Mouse (Mus musculus): ENCODE data around the gene Snx14. TPM values are rescaled to one million over a fixed set of nuclear protein-coding genes. Genes with fewer than 3 reads are reported as not detected.

Snx14 gene
- polyA plus RNA-seq, 1 experiment: 15.8 TPM

DNA sequence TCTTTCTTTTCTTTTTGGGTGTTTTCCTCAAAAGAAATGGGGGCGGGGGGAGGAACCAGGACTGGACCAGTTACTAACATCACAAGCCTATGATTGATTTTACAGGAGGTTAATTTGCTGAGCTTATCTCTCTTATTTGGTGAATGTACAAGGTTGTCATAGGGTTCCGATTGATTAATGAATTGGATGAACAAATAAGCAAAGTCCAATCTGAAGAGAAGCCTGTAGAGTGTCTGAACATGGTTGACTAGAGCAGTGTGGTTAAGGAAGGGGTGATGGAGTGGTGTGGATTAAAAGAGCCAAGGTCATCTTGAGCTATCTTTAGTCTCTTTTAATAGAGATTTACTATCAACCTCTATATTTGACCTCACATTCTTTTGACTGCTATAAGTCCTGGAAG is 94.3 kb downstream of the Snx14 start:
- TF ChIP-seq POLR2A (IDR thresholded peaks at IDR 0.05; ENCODE audit: control insufficient read depth, low read depth, low read length) (no peak), CTCF (IDR thresholded peaks at IDR 0.05; ENCODE audit: control insufficient read depth, insufficient read depth, insufficient replicate concordance, low read depth, low read length) (no peak)
- H3K36me3 ChIP-seq (ENCODE audit: control insufficient read depth, insufficient read depth, low read length): no peaks in the 10 kb centered on the region
- H3K27ac ChIP-seq (ENCODE audit: control insufficient read depth, insufficient read depth, low read depth, low read length): no peak overlapping the region

GRCm38 (mm10) chr9:88342701-88343100 is 96.1 kb downstream of the Snx14 start:
- TF ChIP-seq CTCF (IDR thresholded peaks at IDR 0.05; ENCODE audit: control insufficient read depth, insufficient read depth, insufficient replicate concordance, low read depth, low read length) (no peak), POLR2A (IDR thresholded peaks at IDR 0.05; ENCODE audit: control insufficient read depth, low read depth, low read length) (no peak)
- Histone ChIP-seq H3K36me3 (ENCODE audit: control insufficient read depth, insufficient read depth, low read length) (no peaks in the 10 kb centered on the region), H3K4me1 (ENCODE audit: control insufficient read depth, insufficient read depth, low read length) (peaks cover 3% of the 10 kb centered on the region), H3K27ac (ENCODE audit: control insufficient read depth, insufficient read depth, low read depth, low read length) (no peak overlapping the region), H3K27me3 (ENCODE audit: control insufficient read depth, insufficient read depth, low read length) (no peaks in the 10 kb centered on the region), H3K4me3 (ENCODE audit: control insufficient read depth, low read depth, low read length) (no peak overlapping the region)

More for the DNA sequence above, 94.3 kb downstream of the Snx14 start:
- Histone ChIP-seq H3K4me1 (ENCODE audit: control insufficient read depth, insufficient read depth, low read length) (peaks cover 3% of the 10 kb centered on the region), H3K27me3 (ENCODE audit: control insufficient read depth, insufficient read depth, low read length) (no peaks in the 10 kb centered on the region), H3K4me3 (ENCODE audit: control insufficient read depth, low read depth, low read length) (no peak overlapping the region)

DNA sequence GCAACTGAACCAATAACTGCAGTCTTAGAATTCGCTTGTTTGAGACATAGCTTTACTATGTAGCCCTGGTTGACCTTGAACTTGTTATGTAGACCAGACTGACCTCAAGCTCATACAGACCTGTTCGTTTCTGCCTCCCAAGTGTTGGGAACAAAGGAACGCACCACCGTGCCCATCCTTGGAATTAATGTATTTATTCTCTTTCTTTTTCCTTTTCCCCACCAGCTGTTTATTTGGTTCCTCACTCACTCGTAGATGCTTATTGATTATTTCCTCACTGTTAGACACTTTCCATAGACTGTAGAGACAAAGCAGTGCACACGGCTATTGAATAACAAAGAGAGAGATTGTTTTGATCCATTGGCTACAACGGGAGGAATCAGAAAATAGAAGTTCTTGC is 96.5 kb downstream of the Snx14 start:
- no peak overlapping the region for H3K27ac ChIP-seq (ENCODE audit: control insufficient read depth, insufficient read depth, low read depth, low read length)

GRCm38 (mm10) chr9:88340819-88341218 is 97.9 kb downstream of the Snx14 start:
- H3K36me3 ChIP-seq (ENCODE audit: control insufficient read depth, insufficient read depth, low read length): no peaks in the 10 kb centered on the region
- no peaks in the 10 kb centered on the region for H3K27me3 ChIP-seq (ENCODE audit: control insufficient read depth, insufficient read depth, low read length)
- H3K27ac ChIP-seq (ENCODE audit: control insufficient read depth, insufficient read depth, low read depth, low read length): no peak overlapping the region
- H3K4me3 ChIP-seq (ENCODE audit: control insufficient read depth, low read depth, low read length): no peak overlapping the region
- no peaks in the 10 kb centered on the region for H3K4me1 ChIP-seq (ENCODE audit: control insufficient read depth, insufficient read depth, low read length)
- TF ChIP-seq POLR2A (IDR thresholded peaks at IDR 0.05; ENCODE audit: control insufficient read depth, low read depth, low read length) (no peak), CTCF (IDR thresholded peaks at IDR 0.05; ENCODE audit: control insufficient read depth, insufficient read depth, insufficient replicate concordance, low read depth, low read length) (no peak)

More for the DNA sequence above, 96.5 kb downstream of the Snx14 start:
- no peaks in the 10 kb centered on the region for H3K27me3 ChIP-seq (ENCODE audit: control insufficient read depth, insufficient read depth, low read length)
- peaks cover under 1% of the 10 kb centered on the region for H3K4me1 ChIP-seq (ENCODE audit: control insufficient read depth, insufficient read depth, low read length)
- H3K4me3 ChIP-seq (ENCODE audit: control insufficient read depth, low read depth, low read length): no peak overlapping the region
- H3K36me3 ChIP-seq (ENCODE audit: control insufficient read depth, insufficient read depth, low read length): no peaks in the 10 kb centered on the region
- no peak for TF ChIP-seq POLR2A (IDR thresholded peaks at IDR 0.05; ENCODE audit: control insufficient read depth, low read depth, low read length)
- no peak for TF ChIP-seq CTCF (IDR thresholded peaks at IDR 0.05; ENCODE audit: control insufficient read depth, insufficient read depth, insufficient replicate concordance, low read depth, low read length)

GRCm38 (mm10) chr9:88335839-88336238 is 102.9 kb downstream of the Snx14 start:
- no peaks in the 10 kb centered on the region for H3K36me3 ChIP-seq (ENCODE audit: control insufficient read depth, insufficient read depth, low read length)
- H3K27me3 ChIP-seq (ENCODE audit: control insufficient read depth, insufficient read depth, low read length): no peaks in the 10 kb centered on the region
- TF ChIP-seq CTCF (IDR thresholded peaks at IDR 0.05; ENCODE audit: control insufficient read depth, insufficient read depth, insufficient replicate concordance, low read depth, low read length) (no peak), POLR2A (IDR thresholded peaks at IDR 0.05; ENCODE audit: control insufficient read depth, low read depth, low read length) (no peak)
- no peak overlapping the region for H3K4me3 ChIP-seq (ENCODE audit: control insufficient read depth, low read depth, low read length)
- H3K4me1 ChIP-seq (ENCODE audit: control insufficient read depth, insufficient read depth, low read length): no peaks in the 10 kb centered on the region
- no peak overlapping the region for H3K27ac ChIP-seq (ENCODE audit: control insufficient read depth, insufficient read depth, low read depth, low read length)

DNA sequence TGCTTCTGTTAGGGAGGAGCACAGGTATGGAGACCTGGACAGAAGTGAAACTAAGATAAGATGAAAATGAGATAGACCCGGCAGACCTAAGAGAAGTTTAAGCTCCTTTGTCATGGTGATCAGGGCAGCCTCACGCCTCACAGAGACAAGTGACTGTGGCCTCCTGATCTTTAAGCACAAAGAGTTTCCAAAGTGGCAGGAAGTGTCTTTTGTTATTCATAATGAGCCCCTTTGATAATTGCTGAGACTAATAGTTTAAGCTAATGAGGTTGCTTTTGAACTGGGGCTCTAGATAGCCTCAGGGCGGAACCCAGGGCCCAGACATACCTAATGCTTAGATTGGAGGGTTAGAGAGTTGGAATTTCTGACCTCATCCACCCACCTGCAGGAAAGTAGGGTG is 106.3 kb downstream of the Snx14 start:
- no peaks in the 10 kb centered on the region for H3K36me3 ChIP-seq (ENCODE audit: control insufficient read depth, insufficient read depth, low read length)
- H3K27me3 ChIP-seq (ENCODE audit: control insufficient read depth, insufficient read depth, low read length): no peaks in the 10 kb centered on the region
- H3K4me1 ChIP-seq (ENCODE audit: control insufficient read depth, insufficient read depth, low read length): no peaks in the 10 kb centered on the region; the same call in 1 of the 2 replicates
- no peak overlapping the region for H3K27ac ChIP-seq (ENCODE audit: control insufficient read depth, insufficient read depth, low read depth, low read length)
- H3K4me3 ChIP-seq (ENCODE audit: control insufficient read depth, low read depth, low read length): no peak overlapping the region
- TF ChIP-seq POLR2A (IDR thresholded peaks at IDR 0.05; ENCODE audit: control insufficient read depth, low read depth, low read length): no peak
- no peak for TF ChIP-seq CTCF (IDR thresholded peaks at IDR 0.05; ENCODE audit: control insufficient read depth, insufficient read depth, insufficient replicate concordance, low read depth, low read length)

DNA sequence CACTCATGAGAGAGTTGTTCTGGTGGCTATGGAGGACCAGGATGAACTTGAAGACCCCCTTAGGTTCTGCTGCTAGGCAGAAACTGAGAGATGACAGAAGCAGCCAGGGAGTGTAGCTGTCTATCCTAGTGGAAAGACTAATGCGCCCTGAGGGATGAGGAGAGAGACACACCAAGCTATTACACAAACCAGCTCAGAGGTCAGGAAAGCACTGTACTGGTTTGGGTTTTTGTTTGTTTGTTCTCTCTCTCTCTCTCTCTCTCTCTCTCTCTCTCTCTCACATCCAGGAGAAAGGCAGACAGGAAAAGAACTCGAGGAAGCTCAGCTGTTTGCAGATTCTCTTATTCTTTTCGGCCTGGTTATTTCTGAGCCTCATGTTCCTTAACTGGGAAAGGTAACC is 108.4 kb downstream of the Snx14 start:
- Histone ChIP-seq H3K27me3 (ENCODE audit: control insufficient read depth, insufficient read depth, low read length) (no peaks in the 10 kb centered on the region), H3K4me3 (ENCODE audit: control insufficient read depth, low read depth, low read length) (no peak overlapping the region), H3K4me1 (ENCODE audit: control insufficient read depth, insufficient read depth, low read length) (no peaks in the 10 kb centered on the region; the same call in 1 of the 2 replicates), H3K36me3 (ENCODE audit: control insufficient read depth, insufficient read depth, low read length) (no peaks in the 10 kb centered on the region), H3K27ac (ENCODE audit: control insufficient read depth, insufficient read depth, low read depth, low read length) (no peak overlapping the region)
- no peak for TF ChIP-seq CTCF (IDR thresholded peaks at IDR 0.05; ENCODE audit: control insufficient read depth, insufficient read depth, insufficient replicate concordance, low read depth, low read length)
- no peak for TF ChIP-seq POLR2A (IDR thresholded peaks at IDR 0.05; ENCODE audit: control insufficient read depth, low read depth, low read length)

All from testis, adult 2 months (tissue).